Comparison of ENCODE assay signal across 9 mouse cellular contexts in genomic region chr4:4771523-4772114, GRCm38 (mm10). TPM values are rescaled to one million over a fixed set of nuclear protein-coding genes. Genes with fewer than 3 reads are reported as not detected.
A peak's percentile ranks its signal among the peaks of the same experiment; 100 is the strongest.
DNase-seq lines count a peak whose midpoint lies in the region; ATAC-seq and TF ChIP-seq lines count a peak whose summit lies in the region.
"Had no signal": no experiment of that assay in that cellular context is flagged by ENCODE, and none has a peak within 500 bp of the region (broad histone marks: within the 10 kb centered on the region; RNA-seq: fewer than 3 reads in every experiment).

No protein-coding gene starts in this region.

- peaks cover 32% of the 10 kb centered on the region for H3K36me3 ChIP-seq in forebrain, embryonic 13.5 days (ENCODE audit: poor library complexity, severe bottlenecking)

- H3K27ac ChIP-seq in cerebellum, adult 2 months (ENCODE audit: insufficient read depth, low read length) = no peak overlapping the region
- H3K27ac ChIP-seq in forebrain, embryonic 13.5 days = no peak overlapping the region
- H3K27ac ChIP-seq: lung, embryonic 15.5 days had no signal

- TF ChIP-seq POLR2A in cerebellum, adult 2 months (IDR thresholded peaks at IDR 0.05; ENCODE audit: borderline replicate concordance, insufficient read depth, low read length) = no peak
- no peak for TF ChIP-seq POLR2A in lung, adult 2 months (IDR thresholded peaks at IDR 0.05; ENCODE audit: borderline replicate concordance, extremely low read depth, low read depth, low read length)

- DNase-seq in cerebellum, adult 2 months = peak in 1 of 2 experiments; percentile 10
- no peak for DNase-seq in cerebellum, postnatal 4 days (ENCODE audit: low spot score in 2 of 2)
- no peak for DNase-seq in lung, adult 2 months
- no peak for DNase-seq in lung, postnatal 36 days
- DNase-seq in retina, adult 2 months (ENCODE audit: low read depth, low spot score) = peak; percentile 6
- no peak for DNase-seq in testis, postnatal 10 days (ENCODE audit: low spot score)
- no peak for DNase-seq in adrenal gland, postnatal 10 days

- H3K4me3 ChIP-seq in cerebellum, adult 2 months (replicated peaks; ENCODE audit: insufficient read depth, low read depth, low read length) = no peak overlapping the region
- H3K4me3 ChIP-seq in lung, adult 2 months (replicated peaks; ENCODE audit: extremely low read depth, low read depth, low read length) = no peak overlapping the region
- H3K4me3 ChIP-seq in forebrain, embryonic 13.5 days = no peak overlapping the region
- H3K4me3 ChIP-seq: lung, embryonic 15.5 days had no signal

- H3K9ac ChIP-seq in forebrain, embryonic 13.5 days = no peak overlapping the region
- H3K9ac ChIP-seq: lung, embryonic 15.5 days had no signal

- no peaks in the 10 kb centered on the region for H3K4me1 ChIP-seq in cerebellum, adult 2 months (ENCODE audit: control insufficient read depth, insufficient read depth, low read length)
- H3K4me1 ChIP-seq in lung, adult 2 months (ENCODE audit: control insufficient read depth, insufficient read depth, low read length) = no peaks in the 10 kb centered on the region
- 0 out of 2 replicates have a peak, but pooled peaks cover 7% of the 10 kb centered on the region for H3K4me1 ChIP-seq in forebrain, embryonic 13.5 days
- H3K4me1 ChIP-seq: lung, embryonic 15.5 days had no signal

- 66% methylated on average over 2 of the region's 2 CpGs for WGBS in cerebellum, adult 2 months
- WGBS in lung, adult 2 months = 53% methylated on average over 2 of the region's 2 CpGs
- 75% methylated on average over 2 of the region's 2 CpGs for WGBS in forebrain, embryonic 13.5 days

- TF ChIP-seq CTCF in cerebellum, adult 2 months (IDR thresholded peaks at IDR 0.05; ENCODE audit: borderline replicate concordance, insufficient read depth, low read depth, low read length) = peak; percentile 49; the same call in 1 of the 2 replicates
- TF ChIP-seq CTCF in lung, adult 2 months (IDR thresholded peaks at IDR 0.05; ENCODE audit: insufficient read depth, low read length) = peak; percentile 57; the same call in 1 of the 2 replicates

- H3K4me2 ChIP-seq in forebrain, embryonic 13.5 days = no peak overlapping the region
- H3K4me2 ChIP-seq: lung, embryonic 15.5 days had no signal

- no peaks in the 10 kb centered on the region for H3K27me3 ChIP-seq in cerebellum, adult 2 months (ENCODE audit: control insufficient read depth, insufficient read depth, low read length)
- no peaks in the 10 kb centered on the region for H3K27me3 ChIP-seq in forebrain, embryonic 13.5 days
- H3K27me3 ChIP-seq: lung, embryonic 15.5 days had no signal

- ATAC-seq in forebrain, embryonic 13.5 days = peak; percentile 73

- no peaks in the 10 kb centered on the region for H3K9me3 ChIP-seq in forebrain, embryonic 13.5 days (replicated peaks)
- H3K9me3 ChIP-seq: lung, embryonic 15.5 days had no signal

RNA-seq across cellular contexts. Expression of gene Impad1, which starts 21.5 kb away (rescaled TPM):
- polyA plus RNA-seq in cerebellum, adult 2 months (2012; rRNA removed) = 39.6 and 40.4 TPM in 2 replicates
- 7.9 and 9.3 TPM in 2 replicates for polyA plus RNA-seq in lung, adult 2 months (2012; rRNA removed)
- polyA plus RNA-seq in forebrain, embryonic 13.5 days (2015; fragmentation: Nextera tagmentation; extraction: Ambion mirVana) = 39.4 and 43.3 TPM in 2 replicates
- total RNA-seq in adrenal gland, postnatal 10 days (2021) = 10 to 100 TPM; 39.4 to 42.9 TPM
